8 mouse cellular contexts compared by ENCODE assay signal in genomic region chr5:73256352-73257065, GRCm38 (mm10). TPM values are rescaled to one million over a fixed set of nuclear protein-coding genes. Genes with fewer than 3 reads are reported as not detected.
DNase-seq lines count a peak whose midpoint lies in the region; ATAC-seq and TF ChIP-seq lines count a peak whose summit lies in the region.

Gene Fryl, minus strand, starts transcription at chr5:73256619.

- H3K4me3 ChIP-seq in bone marrow macrophage, adult 2 months (ENCODE audit: insufficient read depth, low read length), result peak within 1 kb of the TSS; percentile 96
- H3K4me3 ChIP-seq in embryonic fibroblast, embryonic 13.5 days (ENCODE audit: insufficient read depth, low read length), result peak within 1 kb of the TSS; percentile 88
- peak within 1 kb of the TSS; percentile 98 for H3K4me3 ChIP-seq in kidney, embryonic 14.5 days (ENCODE audit: low read length)
- peak within 1 kb of the TSS; percentile 96 for H3K4me3 ChIP-seq in limb, embryonic 15.5 days

- ATAC-seq in kidney, embryonic 14.5 days (ENCODE audit: low FRiP score, low TSS enrichment), result peak; percentile 98
- peak; percentile 98 for ATAC-seq in limb, embryonic 15.5 days (ENCODE audit: insufficient number of reproducible peaks, low FRiP score, low TSS enrichment, low read depth)

- DNase-seq in A20 (ENCODE audit: low read depth, low spot score), result peak; percentile 99
- peak; percentile 97 to 99 for DNase-seq in heart, adult 9 months (ENCODE audit: low spot score in 2 of 2)
- peak; percentile 80 to 88 for DNase-seq in monocyte, adult 2 months (ENCODE audit: low read depth in 1 of 2, low spot score in 2 of 2)
- DNase-seq in spleen, postnatal 36 days (ENCODE audit: low spot score in 2 of 2), result peak; percentile 96 to 98

- no peaks in the 10 kb centered on the region for H3K9me3 ChIP-seq in kidney, embryonic 14.5 days (ENCODE audit: control insufficient read depth, low read length)
- no peaks in the 10 kb centered on the region for H3K9me3 ChIP-seq in limb, embryonic 15.5 days

- H3K4me2 ChIP-seq in kidney, embryonic 14.5 days (replicated peaks; ENCODE audit: low read depth, low read length), result peak within 1 kb of the TSS; percentile 69
- H3K4me2 ChIP-seq in limb, embryonic 15.5 days, result peak within 1 kb of the TSS; percentile 75

- no peaks in the 10 kb centered on the region for H3K27me3 ChIP-seq in kidney, embryonic 14.5 days (ENCODE audit: control insufficient read depth, insufficient read depth, low read length)
- H3K27me3 ChIP-seq in limb, embryonic 15.5 days, result no peaks in the 10 kb centered on the region

- no peak for TF ChIP-seq CTCF in bone marrow macrophage, adult 2 months (IDR thresholded peaks at IDR 0.05; ENCODE audit: low read depth, low read length)
- no peak for TF ChIP-seq CTCF in embryonic fibroblast, embryonic 13.5 days (IDR thresholded peaks at IDR 0.05; ENCODE audit: borderline replicate concordance, insufficient read depth, low read length)

- H3K27ac ChIP-seq in bone marrow macrophage, adult 2 months (ENCODE audit: insufficient read depth, low read depth, low read length), result peak within 1 kb of the TSS; percentile 62
- peak within 1 kb of the TSS; percentile 70 for H3K27ac ChIP-seq in embryonic fibroblast, embryonic 13.5 days (ENCODE audit: insufficient read depth, low read length)
- H3K27ac ChIP-seq in kidney, embryonic 14.5 days (ENCODE audit: low read depth, low read length), result peak within 1 kb of the TSS; percentile 95
- peak within 1 kb of the TSS; percentile 94 for H3K27ac ChIP-seq in limb, embryonic 15.5 days

- H3K4me1 ChIP-seq in bone marrow macrophage, adult 2 months (ENCODE audit: control insufficient read depth, insufficient read depth, low read length), result peaks cover 14% of the 10 kb centered on the region
- H3K4me1 ChIP-seq in embryonic fibroblast, embryonic 13.5 days (ENCODE audit: control insufficient read depth, insufficient read depth, low read length), result no peaks in the 10 kb centered on the region; the same call in 1 of the 2 replicates
- H3K4me1 ChIP-seq in kidney, embryonic 14.5 days (ENCODE audit: control insufficient read depth, insufficient read depth, low read length), result peaks cover 20% of the 10 kb centered on the region; the same call in 1 of the 2 replicates
- H3K4me1 ChIP-seq in limb, embryonic 15.5 days, result 0 out of 2 replicates have a peak, but pooled peaks cover 10% of the 10 kb centered on the region

- no peak for TF ChIP-seq POLR2A in bone marrow macrophage, adult 2 months (IDR thresholded peaks at IDR 0.05; ENCODE audit: borderline replicate concordance, low read depth, low read length)
- TF ChIP-seq POLR2A in embryonic fibroblast, embryonic 13.5 days (IDR thresholded peaks at IDR 0.05; ENCODE audit: low read depth, low read length), result peak; percentile 59

- H3K36me3 ChIP-seq in kidney, embryonic 14.5 days (ENCODE audit: control insufficient read depth, insufficient read depth, low read length), result no peaks in the 10 kb centered on the region; the same call in 1 of the 2 replicates
- no peaks in the 10 kb centered on the region for H3K36me3 ChIP-seq in limb, embryonic 15.5 days

- peak within 1 kb of the TSS; percentile 91 for H3K9ac ChIP-seq in kidney, embryonic 14.5 days (ENCODE audit: low read depth, low read length)
- H3K9ac ChIP-seq in limb, embryonic 15.5 days, result peak within 1 kb of the TSS; percentile 84

- WGBS in kidney, embryonic 14.5 days, result under 1% methylated on average over 44 of the region's 44 CpGs
- WGBS in limb, embryonic 15.5 days, result under 1% methylated on average over 43 of the region's 44 CpGs

RNA-seq across cellular contexts. Expression of gene Fryl, which starts in this region (rescaled TPM):
- polyA plus RNA-seq in bone marrow macrophage, adult 2 months (2012; ENCODE audit: insufficient read depth, insufficient read length, missing spikeins), result 44.5 and 47.9 TPM in 2 replicates
- 55.5 and 59.2 TPM in 2 replicates for polyA plus RNA-seq in embryonic fibroblast, embryonic 13.5 days (2011; ENCODE audit: insufficient read length, low read depth, missing spikeins)
- 36.9 and 44.3 TPM in 2 replicates for polyA plus RNA-seq in kidney, embryonic 14.5 days (2014; fragmentation: Nextera tagmentation; extraction: Ambion mirVana)
- polyA plus RNA-seq in limb, embryonic 15.5 days (2015; fragmentation: Nextera tagmentation; extraction: Ambion mirVana), result 26.7 and 29.5 TPM in 2 replicates

Comparison
In these comparisons a context has a peak if more than half of its experiments do, and no peak if none do; other contexts are left out.
1. Peak in every context shown above with its lines: DNase-seq, ATAC-seq, H3K4me3 ChIP-seq and H3K27ac ChIP-seq.